Mouse (Mus musculus) intestine, embryonic 16.5 days (tissue): ENCODE results near the gene Tango6. TPM values are rescaled to one million over a fixed set of nuclear protein-coding genes. Genes with fewer than 3 reads are reported as not detected.

Experiments
- ATAC-seq: fragments of 200-750 bp; cut with Nextera tagmentation; 2 replicates; pipeline ENCODE4 v1.8.0; 2017; ENCODE audit warnings: moderate TSS enrichment, moderate library complexity
- H3K27ac ChIP-seq: fragments of 300-500 bp; sonication (generic); 2 replicates; pipeline ENCODE4 v1.5.1; 2014; ENCODE audit warnings: mild to moderate bottlenecking, low read length
- H3K27me3 ChIP-seq: fragments of 300-500 bp; sonication (generic); replicated peaks from 2 replicates; pipeline ENCODE4 v1.6.1; 2014; ENCODE audit warnings: low read length, control low read depth, mixed read lengths; ENCODE audit not compliant: control insufficient read depth, insufficient read depth
- H3K36me3 ChIP-seq: fragments of 300-500 bp; sonication (generic); 2 replicates; pipeline ENCODE4 v1.6.1; 2014; ENCODE audit warnings: low read length, control low read depth; ENCODE audit not compliant: control insufficient read depth, insufficient read depth
- H3K4me1 ChIP-seq: fragments of 300-500 bp; sonication (generic); 2 replicates; pipeline ENCODE4 v1.6.1; 2014; ENCODE audit warnings: low read length, control low read depth, mixed read lengths; ENCODE audit not compliant: control insufficient read depth, insufficient read depth
- H3K4me2 ChIP-seq: fragments of 300-500 bp; sonication (generic); 2 replicates; pipeline ENCODE4 v1.6.1; 2014; ENCODE audit warnings: low read depth, low read length, control low read depth
- H3K4me3 ChIP-seq: fragments of 300-500 bp; sonication (generic); 2 replicates; pipeline ENCODE4 v1.5.1; 2014; ENCODE audit warnings: mild to moderate bottlenecking, low read length
- H3K9ac ChIP-seq: fragments of 300-500 bp; sonication (generic); 2 replicates; pipeline ENCODE4 v1.6.1; 2014; ENCODE audit warnings: low read depth, low read length
- H3K9me3 ChIP-seq: fragments of 300-500 bp; sonication (generic); 2 replicates; pipeline ENCODE4 v1.6.1; 2016; ENCODE audit warnings: low read length, control low read depth; ENCODE audit not compliant: control insufficient read depth
- WGBS: fragments of 180-500 bp; shearing (Covaris S2); extraction: QIAGEN DNeasy Blood & Tissue Kit; methylation state at CpG from one replicate; pipeline ENCODE4 v1.1.7; 2014; 5-methylcytosine and 5-hydroxymethylcytosine counted together
- polyA plus RNA-seq: library from polyadenylated mRNA; unstranded; fragments of >200 nt; fragmentation: Nextera tagmentation; extraction: Ambion mirVana; gene quantifications from 2 replicates; pipeline ENCODE4 v1.2.1, GENCODE M21; 2015

Gene Tango6
- polyA plus RNA-seq: 7.2 and 7.4 TPM in 2 replicates

GRCm38 (mm10) chr8:106682971-106683668, at the start of gene Tango6:
Tango6 (plus strand) TSS chr8:106683068.
- H3K4me3 ChIP-seq: peak within 1 kb of the TSS; percentile 82
- H3K4me1 ChIP-seq: peaks cover 16% of the 10 kb centered on the region
- 0% methylated on average over 50 of the region's 50 CpGs for WGBS
- peak within 1 kb of the TSS; percentile 90 for H3K9ac ChIP-seq
- peak within 1 kb of the TSS; percentile 94 for H3K27ac ChIP-seq
- H3K9me3 ChIP-seq: no peaks in the 10 kb centered on the region
- no peaks in the 10 kb centered on the region for H3K27me3 ChIP-seq
- peak; percentile 97 for ATAC-seq
- H3K4me2 ChIP-seq: peak within 1 kb of the TSS; percentile 56
- H3K36me3 ChIP-seq: no peaks in the 10 kb centered on the region

- peak overlapping the region; percentile 50 for H3K27ac ChIP-seq
- peak overlapping the region; percentile 11; the same call in 1 of the 2 replicates for H3K4me3 ChIP-seq
- H3K9ac ChIP-seq: no peak overlapping the region; the same call in 1 of the 2 replicates
- no peaks in the 10 kb centered on the region for H3K27me3 ChIP-seq
- H3K9me3 ChIP-seq: no peaks in the 10 kb centered on the region
- no peaks in the 10 kb centered on the region for H3K36me3 ChIP-seq
- peak; percentile 83 for ATAC-seq
- peaks cover 46% of the 10 kb centered on the region for H3K4me1 ChIP-seq
- 59% methylated on average over 17 of the region's 17 CpGs for WGBS
- peak overlapping the region; percentile 30; the same call in 1 of the 2 replicates for H3K4me2 ChIP-seq
Observed at GRCm38 (mm10) chr8:106633361-106634158, 49.3 kb upstream of the Tango6 start.

GRCm38 (mm10) chr8:106635284-106635683, 47.6 kb upstream of the Tango6 start:
- Histone ChIP-seq H3K4me3 (no peak overlapping the region), H3K36me3 (no peaks in the 10 kb centered on the region), H3K27ac (no peak overlapping the region), H3K4me2 (no peak overlapping the region), H3K4me1 (peaks cover 49% of the 10 kb centered on the region), H3K9me3 (no peaks in the 10 kb centered on the region), H3K9ac (no peak overlapping the region), H3K27me3 (no peaks in the 10 kb centered on the region)
- no peak for ATAC-seq
- WGBS: 13% methylated on average over 5 of the region's 5 CpGs

- no peaks in the 10 kb centered on the region for H3K27me3 ChIP-seq
- no peak for ATAC-seq
- H3K4me3 ChIP-seq: no peak overlapping the region
- H3K9me3 ChIP-seq: no peaks in the 10 kb centered on the region
- no peak overlapping the region for H3K27ac ChIP-seq
- no peaks in the 10 kb centered on the region for H3K36me3 ChIP-seq
- H3K9ac ChIP-seq: no peak overlapping the region
- WGBS: 78% methylated on average over 4 of the region's 4 CpGs
- H3K4me2 ChIP-seq: no peak overlapping the region
- peaks cover 48% of the 10 kb centered on the region for H3K4me1 ChIP-seq
Observed at GRCm38 (mm10) chr8:106637446-106637845, 45.4 kb upstream of the Tango6 start.

GRCm38 (mm10) chr8:106638768-106639295, 44.0 kb upstream of the Tango6 start:
- Histone ChIP-seq H3K27ac (no peak overlapping the region), H3K9me3 (no peaks in the 10 kb centered on the region), H3K9ac (no peak overlapping the region), H3K27me3 (no peaks in the 10 kb centered on the region), H3K4me2 (0 out of 2 replicates have a peak overlapping the region, but pooled peaks have one; percentile 16), H3K4me1 (peaks cover 42% of the 10 kb centered on the region), H3K36me3 (no peaks in the 10 kb centered on the region), H3K4me3 (no peak overlapping the region)
- ATAC-seq: peak; percentile 27
- 73% methylated on average over 7 of the region's 7 CpGs for WGBS

GRCm38 (mm10) chr8:106640212-106640611, 42.7 kb upstream of the Tango6 start:
- H3K27me3 ChIP-seq: no peaks in the 10 kb centered on the region
- peaks cover 35% of the 10 kb centered on the region for H3K4me1 ChIP-seq
- H3K4me3 ChIP-seq: no peak overlapping the region
- ATAC-seq: no peak
- no peak overlapping the region for H3K27ac ChIP-seq
- no peak overlapping the region for H3K4me2 ChIP-seq
- no peak overlapping the region for H3K9ac ChIP-seq
- WGBS: 83% methylated on average over 7 of the region's 7 CpGs
- no peaks in the 10 kb centered on the region for H3K9me3 ChIP-seq
- no peaks in the 10 kb centered on the region for H3K36me3 ChIP-seq

- H3K4me3 ChIP-seq: no peak overlapping the region
- H3K27ac ChIP-seq: no peak overlapping the region
- H3K27me3 ChIP-seq: no peaks in the 10 kb centered on the region
- H3K4me1 ChIP-seq: peaks cover 29% of the 10 kb centered on the region
- H3K36me3 ChIP-seq: no peaks in the 10 kb centered on the region
- no peak overlapping the region for H3K9ac ChIP-seq
- ATAC-seq: no peak
- no peak overlapping the region for H3K4me2 ChIP-seq
- no peaks in the 10 kb centered on the region for H3K9me3 ChIP-seq
- WGBS: 61% methylated on average over 5 of the region's 5 CpGs
Observed at GRCm38 (mm10) chr8:106640921-106641320, 41.9 kb upstream of the Tango6 start.

- no peaks in the 10 kb centered on the region for H3K9me3 ChIP-seq
- peaks cover 32% of the 10 kb centered on the region for H3K4me1 ChIP-seq
- no peak overlapping the region for H3K27ac ChIP-seq
- no peaks in the 10 kb centered on the region for H3K27me3 ChIP-seq
- WGBS: 66% methylated on average over 2 of the region's 2 CpGs
- H3K9ac ChIP-seq: no peak overlapping the region
- no peaks in the 10 kb centered on the region for H3K36me3 ChIP-seq
- H3K4me2 ChIP-seq: no peak overlapping the region
- no peak for ATAC-seq
- no peak overlapping the region for H3K4me3 ChIP-seq
Observed at GRCm38 (mm10) chr8:106642172-106642571, 40.7 kb upstream of the Tango6 start.

GRCm38 (mm10) chr8:106643100-106643499, 39.8 kb upstream of the Tango6 start:
- peaks cover 28% of the 10 kb centered on the region; the same call in 1 of the 2 replicates for H3K4me1 ChIP-seq
- no peaks in the 10 kb centered on the region for H3K36me3 ChIP-seq
- H3K4me3 ChIP-seq: no peak overlapping the region
- H3K4me2 ChIP-seq: no peak overlapping the region
- H3K9me3 ChIP-seq: no peaks in the 10 kb centered on the region
- ATAC-seq: no peak
- H3K27me3 ChIP-seq: no peaks in the 10 kb centered on the region
- H3K27ac ChIP-seq: no peak overlapping the region
- WGBS: 73% methylated on average over 4 of the region's 4 CpGs
- H3K9ac ChIP-seq: no peak overlapping the region
